Mouse (Mus musculus) ovary, postnatal 14 days (tissue): ENCODE data around the gene Timp2.
"Not testable (repeated sequence)": the region's sequence is repeated elsewhere in the genome, so short reads cannot be mapped to it uniquely, and the experiment has no call there.

Experiments used
- DNase-seq: peaks from one replicate; pipeline ENCODE4 v3.0.0; 2022; ENCODE audit warnings: low spot score

Timp2 gene

GRCm38 (mm10) chr11:118355640-118356039 is at the start of gene Timp2:
Gene Timp2, minus strand, starts transcription at chr11:118355740.
- no peak for DNase-seq

DNA sequence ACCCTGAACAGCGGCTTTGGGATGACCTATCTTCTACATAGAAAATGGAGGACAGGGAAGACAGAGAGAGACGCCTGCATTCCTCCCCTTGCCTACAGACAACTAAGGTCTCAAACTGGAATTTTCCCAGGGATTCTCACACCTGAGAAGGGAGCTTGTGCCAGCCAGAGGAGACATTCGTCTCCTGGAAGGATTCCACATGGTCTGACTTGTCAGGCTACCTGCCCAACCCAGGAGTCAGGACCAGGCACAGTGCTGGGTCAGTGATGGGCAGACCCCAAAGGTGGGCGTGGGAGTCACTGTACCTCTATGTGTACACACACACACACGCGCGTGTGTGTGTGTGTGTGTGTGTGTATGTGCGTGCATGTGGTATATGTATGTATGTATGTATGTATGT is 49.8 kb upstream of the Timp2 start:
- no peak for DNase-seq

GRCm38 (mm10) chr11:118403951-118404899 is 48.7 kb upstream of the Timp2 start:
- DNase-seq = no peak

- no peak for DNase-seq
These were observed 47.6 kb upstream of the Timp2 start for GRCm38 (mm10) chr11:118403183-118403582.

GRCm38 (mm10) chr11:118401760-118402280 is 46.3 kb upstream of the Timp2 start, which contains the start of gene Lgals3bp:
Gene Lgals3bp, minus strand, starts transcription at chr11:118402092.
- DNase-seq = peak; percentile 53

DNA sequence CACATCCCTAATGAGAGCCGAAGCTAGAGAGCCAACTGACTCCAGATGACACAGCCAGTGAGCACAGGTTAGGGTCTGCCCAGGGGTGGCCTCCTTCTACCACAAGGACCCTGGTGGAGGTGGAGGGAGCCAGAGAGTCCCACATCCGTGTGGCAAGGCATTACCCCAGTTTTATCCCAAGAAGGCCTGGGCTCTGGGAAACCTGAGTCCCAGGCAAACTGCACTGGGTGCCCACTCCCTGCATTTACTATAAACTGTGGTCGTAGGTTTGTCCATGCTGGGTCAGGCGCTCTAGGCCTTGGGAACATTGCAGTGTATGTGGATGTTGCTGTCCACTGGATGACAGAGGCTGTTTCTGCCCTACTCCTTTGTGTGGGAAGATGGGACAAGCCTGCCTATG is 45.7 kb upstream of the Timp2 start:
- DNase-seq = no peak

- no peak for DNase-seq
These were observed 45.0 kb upstream of the Timp2 start for GRCm38 (mm10) chr11:118400566-118400936.

- DNase-seq = no peak
These were observed 44.5 kb upstream of the Timp2 start for GRCm38 (mm10) chr11:118399891-118400565.

DNA sequence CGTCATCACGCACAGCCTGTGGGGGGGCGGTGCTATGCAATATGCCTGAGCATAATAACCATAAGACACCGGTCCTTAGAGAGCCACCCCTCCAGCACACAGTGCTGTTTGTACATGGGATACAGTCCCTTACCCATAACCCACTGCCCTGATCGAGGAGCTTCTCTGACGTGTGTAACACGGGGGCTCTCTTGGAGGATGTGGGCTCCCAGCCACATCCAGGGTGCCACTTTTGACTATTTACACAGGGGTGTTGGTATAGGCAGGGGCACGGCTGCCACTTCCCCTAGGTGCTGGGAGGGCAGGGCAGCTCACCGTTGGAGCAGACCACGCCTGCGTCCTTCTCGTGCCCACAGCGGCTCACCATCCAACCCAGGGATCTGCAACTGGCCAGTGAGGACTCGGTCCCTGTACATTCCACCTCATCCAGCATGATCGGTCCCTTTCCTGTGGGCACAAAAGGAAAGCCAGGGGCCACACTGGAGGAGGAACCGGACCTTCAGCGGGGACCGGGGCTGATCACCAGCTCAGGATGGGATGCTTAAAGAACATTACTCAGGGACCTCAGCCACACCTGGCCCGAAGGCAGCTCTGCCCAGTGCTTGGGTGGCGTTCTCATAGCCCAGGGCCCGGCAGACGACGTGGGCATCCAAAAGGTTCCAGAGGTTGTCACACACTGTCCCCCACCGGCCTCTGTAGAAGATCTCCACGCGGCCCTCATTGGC is 42.4 kb upstream of the Timp2 start:
- DNase-seq = no peak

DNA sequence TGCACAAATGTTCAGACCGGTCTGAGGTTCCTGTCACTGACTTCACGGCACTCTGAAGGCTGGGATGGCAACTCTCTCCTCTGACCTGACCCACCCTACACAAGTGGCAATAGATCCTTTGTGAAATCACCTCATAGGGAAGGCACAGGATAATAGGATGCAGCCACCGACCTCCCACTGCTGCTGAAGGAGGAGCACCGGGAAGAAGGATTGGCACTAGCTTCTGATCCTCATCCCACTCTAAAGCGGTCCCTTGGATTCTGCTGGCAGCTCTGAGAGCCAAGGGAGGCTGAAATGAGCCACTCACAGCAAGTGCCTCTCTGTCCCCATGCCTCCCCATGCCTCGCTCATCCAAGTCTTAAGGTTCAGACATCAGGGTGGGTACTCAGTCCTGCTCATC is 39.0 kb upstream of the Timp2 start:
- DNase-seq = no peak

DNA sequence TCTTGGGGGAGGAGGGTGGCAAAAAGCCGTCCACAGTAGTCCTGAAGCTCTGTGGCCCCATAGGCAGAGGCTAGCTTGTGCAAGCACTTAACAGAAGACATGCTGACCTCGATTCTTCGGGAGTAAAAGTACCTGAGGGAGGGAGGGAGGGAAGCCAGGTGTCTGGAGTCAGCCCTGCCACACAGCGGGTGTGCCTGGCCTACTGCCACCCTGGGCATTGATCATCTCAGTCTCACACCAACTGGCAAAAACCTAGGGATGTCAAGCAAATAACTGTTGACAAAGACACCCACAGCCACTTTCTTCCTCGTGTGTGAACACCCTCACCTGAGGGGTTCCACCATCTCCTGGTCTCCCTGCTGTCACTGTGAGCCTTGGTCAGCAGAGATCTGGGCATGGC is 38.5 kb upstream of the Timp2 start:
- no peak for DNase-seq

GRCm38 (mm10) chr11:118387816-118388215 is 32.3 kb upstream of the Timp2 start:
- not testable (repeated sequence) for DNase-seq

- peak; percentile 85 for DNase-seq
These were observed 23.9 kb upstream of the Timp2 start for GRCm38 (mm10) chr11:118379251-118380009.

DNA sequence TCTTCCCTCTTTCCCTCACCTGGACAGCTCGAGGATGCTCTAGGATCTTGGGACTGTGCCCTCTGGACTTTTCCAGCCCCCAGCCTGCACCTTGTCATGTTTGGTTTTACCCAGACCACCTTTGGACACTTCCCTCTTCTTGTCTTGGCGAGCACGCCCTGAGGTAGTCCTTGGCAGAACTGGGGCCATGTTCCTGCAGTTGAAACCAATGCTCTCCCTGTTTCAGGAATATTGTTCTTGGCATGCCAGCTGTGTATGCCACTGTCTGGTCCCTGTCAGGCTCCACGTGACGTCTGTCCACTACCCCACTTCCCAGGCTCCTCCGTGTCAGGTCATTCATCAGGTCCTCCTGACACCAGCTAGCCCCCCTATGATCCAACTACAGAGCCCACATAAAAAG is 23.1 kb upstream of the Timp2 start:
- DNase-seq = no peak

GRCm38 (mm10) chr11:118376323-118376722 is 20.8 kb upstream of the Timp2 start:
- DNase-seq = not testable (repeated sequence)

DNA sequence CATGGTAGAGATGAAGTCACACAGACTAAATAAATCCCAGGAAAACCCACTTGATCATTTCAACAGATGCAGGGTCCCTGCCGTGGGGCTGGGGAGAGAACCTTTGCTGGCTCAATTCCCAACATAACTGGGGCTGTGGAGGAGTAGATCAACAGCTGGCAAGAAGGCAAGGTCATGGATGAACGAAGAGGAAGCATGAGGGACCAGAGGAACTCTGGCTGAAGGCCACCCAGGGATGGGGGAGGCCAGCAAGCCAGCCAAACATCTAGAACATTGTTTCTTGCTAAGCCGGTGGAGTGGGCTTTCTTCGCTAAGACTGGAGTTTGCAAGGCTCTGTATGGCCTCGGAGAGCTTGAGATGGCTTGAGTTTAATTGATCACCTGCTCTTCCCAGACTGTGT is 20.3 kb upstream of the Timp2 start:
- peak; percentile 47 for DNase-seq

DNA sequence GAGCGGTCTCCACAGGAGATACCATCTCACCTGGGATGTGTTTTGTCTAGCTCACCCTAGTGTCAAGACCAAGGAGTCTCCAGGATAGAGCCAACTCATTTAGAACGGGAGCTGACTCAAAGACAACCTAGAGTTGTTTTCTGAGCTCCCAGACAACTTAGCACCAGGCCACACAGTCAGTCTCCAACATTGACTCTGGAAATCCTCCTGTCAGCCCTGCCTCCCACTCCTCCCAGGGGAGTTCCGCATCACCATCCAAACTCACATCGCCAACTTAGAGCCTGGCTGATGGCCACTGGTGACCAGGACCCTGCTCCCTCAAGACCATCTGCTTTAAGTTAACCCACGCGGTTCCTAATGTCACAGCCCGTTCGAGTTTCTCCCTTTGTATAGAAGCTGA is 19.9 kb upstream of the Timp2 start:
- DNase-seq = no peak

GRCm38 (mm10) chr11:118375006-118375405 is 19.5 kb upstream of the Timp2 start:
- DNase-seq = no peak

- no peak for DNase-seq
These were observed 19.0 kb upstream of the Timp2 start for GRCm38 (mm10) chr11:118374506-118374905.

- DNase-seq = no peak
These were observed 17.1 kb upstream of the Timp2 start for GRCm38 (mm10) chr11:118372641-118373040.

DNA sequence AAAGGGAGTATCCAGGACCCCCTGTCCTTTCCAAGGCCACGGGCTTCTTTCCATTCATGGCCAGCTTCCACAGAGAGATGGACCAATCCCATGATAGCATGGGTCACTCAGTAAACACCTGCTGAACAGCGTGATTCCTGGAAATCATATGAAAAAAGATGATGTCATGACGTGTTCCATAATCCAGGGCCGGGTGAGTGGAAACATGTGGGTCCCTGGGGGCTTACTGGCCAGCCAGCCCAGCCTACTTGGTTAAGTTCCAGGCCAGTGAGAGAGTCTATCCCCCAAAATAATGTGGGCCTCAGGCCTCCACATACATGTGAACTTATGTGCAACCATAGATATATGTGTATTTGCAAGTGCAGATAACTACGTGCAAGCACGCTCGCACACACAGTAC is 16.3 kb upstream of the Timp2 start:
- no peak for DNase-seq

- DNase-seq = no peak
These were observed 14.1 kb upstream of the Timp2 start for GRCm38 (mm10) chr11:118369657-118370056.
